Mouse (Mus musculus) mouse trophoblast stem cell (cell line): ENCODE results near the gene St3gal6.

Experiments used
- in situ Hi-C, 2 experiments: fragments of 300-500 bp; cut with MseI, MboI; formaldehyde crosslinking; loops; 2 replicates in 1 of 2; 3 replicates in 1 of 2; pipeline ENCODE4 v1.15.1; 2025

Gene St3gal6

GRCm38 (mm10) chr16:58521900-58522299 is 2.1 kb downstream of the St3gal6 start:
- in situ Hi-C loops: no loop called here

- in situ Hi-C loops: no loop called here
Measured at GRCm38 (mm10) chr16:58521182-58521581, 2.9 kb downstream of the St3gal6 start.

- in situ Hi-C loops: no loop called here
Measured at GRCm38 (mm10) chr16:58520457-58520856, 3.6 kb downstream of the St3gal6 start.

DNA sequence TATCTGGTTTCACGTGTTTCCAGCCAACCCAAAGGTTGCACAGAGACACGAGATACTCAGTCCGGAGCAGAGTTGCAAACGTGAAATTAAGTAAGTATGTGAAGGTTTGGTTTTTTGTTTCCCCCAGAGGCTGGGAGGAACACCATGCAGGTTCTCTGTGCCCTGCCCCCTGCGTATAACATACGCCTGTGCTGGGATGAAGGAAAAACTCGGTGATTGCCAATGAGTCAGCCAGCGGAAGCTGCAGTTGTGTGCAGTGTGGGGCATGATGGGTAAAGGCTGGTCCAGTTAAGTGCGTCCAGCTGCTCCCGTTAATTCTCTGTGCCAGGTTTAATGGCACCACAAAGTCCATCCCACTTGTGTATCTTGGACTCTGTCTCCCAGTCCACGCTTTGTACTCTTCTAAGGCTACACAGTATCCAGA is 4.4 kb downstream of the St3gal6 start:
- in situ Hi-C loops: no loop called here

DNA sequence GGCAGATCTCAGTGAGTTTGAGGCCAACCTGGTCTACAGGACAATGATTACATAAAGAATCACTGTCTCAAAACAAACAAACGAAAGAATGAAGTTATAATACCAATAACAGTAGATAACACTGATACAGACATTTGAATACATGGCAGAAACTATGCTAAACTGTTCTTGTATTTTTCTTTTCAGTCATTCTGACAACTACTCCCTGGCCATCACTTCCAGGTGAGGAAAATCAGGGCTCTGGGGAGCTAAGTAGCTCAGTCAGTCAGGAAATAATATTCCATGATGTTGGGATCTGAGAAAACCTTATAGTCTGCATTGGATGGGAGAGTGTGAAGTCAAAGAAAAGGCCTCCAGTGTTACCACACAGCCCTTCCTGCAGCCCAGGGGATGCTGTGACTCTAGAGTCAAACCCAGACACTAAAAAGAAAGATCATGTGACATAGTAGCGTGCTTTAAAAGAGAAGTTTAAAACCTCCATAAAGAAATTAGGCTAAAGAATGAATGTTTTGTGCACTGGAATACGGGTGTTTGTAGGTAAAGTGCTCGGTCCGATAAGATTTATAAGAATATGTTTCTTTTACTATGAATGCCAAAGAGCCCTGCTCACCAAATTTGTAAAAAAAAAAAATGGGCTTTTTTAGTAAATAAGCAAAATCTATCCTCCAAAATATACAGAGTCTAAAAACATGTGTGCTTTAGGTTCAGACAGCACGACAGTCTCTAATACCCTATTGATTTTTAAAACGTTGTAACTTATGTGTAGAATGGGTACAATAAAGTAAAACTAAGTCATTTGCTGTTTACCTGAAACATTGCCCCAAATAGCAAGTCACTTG is 6.9 kb downstream of the St3gal6 start:
- in situ Hi-C loops: no loop called here

- in situ Hi-C loops: no loop called here
Measured at GRCm38 (mm10) chr16:58516161-58516560, 7.9 kb downstream of the St3gal6 start.

DNA sequence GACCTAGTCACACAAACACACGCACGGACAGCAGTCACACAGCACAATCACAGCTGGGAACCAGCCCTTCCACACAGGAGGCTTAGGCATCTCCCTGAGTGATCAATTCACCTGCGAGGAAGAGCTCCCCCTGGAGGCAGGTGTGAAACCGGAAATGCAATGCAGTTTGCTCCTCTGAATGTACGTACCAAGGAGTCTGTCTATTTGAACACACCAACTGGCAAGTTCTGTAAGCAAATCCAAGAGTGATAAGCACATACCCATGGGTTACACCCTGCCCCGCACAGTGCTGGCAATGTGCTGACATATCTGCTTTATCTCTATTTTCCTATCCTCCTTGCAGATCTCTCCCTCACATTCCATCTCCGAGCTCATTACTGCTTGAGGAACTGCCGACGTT is 9.5 kb downstream of the St3gal6 start:
- in situ Hi-C loops: no loop called here

GRCm38 (mm10) chr16:58513755-58514154 is 10.3 kb downstream of the St3gal6 start:
- in situ Hi-C loops: no loop called here

- in situ Hi-C loops: no loop called here
Measured at GRCm38 (mm10) chr16:58512887-58513286, 11.2 kb downstream of the St3gal6 start.

DNA sequence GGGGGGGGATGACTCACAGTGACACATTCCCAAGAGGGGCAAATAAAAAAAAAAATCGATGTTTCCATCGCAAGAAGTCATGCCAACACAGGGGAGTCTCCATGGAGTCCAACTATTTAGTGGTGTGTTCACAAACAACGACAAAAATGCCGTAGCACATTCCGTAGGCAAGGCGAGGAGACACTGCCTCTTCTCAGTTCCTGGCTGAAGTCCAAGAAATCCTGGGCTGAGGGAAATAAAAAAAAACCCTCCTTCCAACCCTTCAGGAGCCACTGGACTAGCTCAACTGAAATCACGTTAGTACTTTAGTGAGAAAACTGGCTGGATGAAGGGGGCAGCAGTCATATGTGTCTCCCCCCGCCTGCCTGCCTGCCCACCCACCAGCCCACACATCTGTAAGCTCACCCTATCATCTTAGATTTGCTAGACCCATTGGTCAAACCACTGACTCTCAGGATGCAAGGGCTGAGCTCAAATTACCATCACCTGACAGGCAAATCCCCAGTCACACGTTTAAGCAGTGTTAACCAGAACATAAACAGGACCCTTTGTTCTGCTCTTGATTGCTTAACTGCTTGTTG is 11.8 kb downstream of the St3gal6 start:
- in situ Hi-C loops: no loop called here

DNA sequence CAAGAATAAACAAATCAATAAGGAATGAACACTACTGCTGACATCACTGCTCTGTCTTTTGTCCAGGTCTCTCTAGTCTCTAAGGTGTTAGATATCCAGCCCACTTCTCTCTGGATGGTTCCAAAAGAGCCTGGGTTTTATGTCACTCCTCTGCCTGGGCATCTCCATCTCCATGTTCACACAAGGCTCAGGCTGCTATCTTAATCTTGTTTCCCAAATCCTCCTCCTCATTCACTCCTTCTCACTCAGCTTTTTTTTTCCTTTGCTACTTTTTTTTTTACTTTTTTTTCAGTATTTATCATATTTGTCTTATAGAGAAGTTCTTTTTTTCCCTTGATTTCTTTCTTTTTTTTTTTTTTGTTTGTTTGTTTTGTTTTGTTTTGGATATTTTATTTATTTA is 19.1 kb downstream of the St3gal6 start:
- in situ Hi-C loops: no loop called here

GRCm38 (mm10) chr16:58502566-58502965 is 21.5 kb downstream of the St3gal6 start:
- in situ Hi-C loops: no loop called here

GRCm38 (mm10) chr16:58501760-58502301 is 22.2 kb downstream of the St3gal6 start:
- in situ Hi-C loops: no loop called here

GRCm38 (mm10) chr16:58499650-58500049 is 24.4 kb downstream of the St3gal6 start:
- in situ Hi-C loops: no loop called here

- in situ Hi-C loops: no loop called here
Measured at GRCm38 (mm10) chr16:58499172-58499584, 24.9 kb downstream of the St3gal6 start.

GRCm38 (mm10) chr16:58497886-58498713 is 25.9 kb downstream of the St3gal6 start:
- in situ Hi-C loops: no loop called here

GRCm38 (mm10) chr16:58496791-58497190 is 27.3 kb downstream of the St3gal6 start:
- in situ Hi-C loops: no loop called here

GRCm38 (mm10) chr16:58487861-58488260 is 36.2 kb downstream of the St3gal6 start:
- in situ Hi-C loops: no loop called here

- in situ Hi-C loops: no loop called here
Measured at GRCm38 (mm10) chr16:58482296-58482695, 41.7 kb downstream of the St3gal6 start.

DNA sequence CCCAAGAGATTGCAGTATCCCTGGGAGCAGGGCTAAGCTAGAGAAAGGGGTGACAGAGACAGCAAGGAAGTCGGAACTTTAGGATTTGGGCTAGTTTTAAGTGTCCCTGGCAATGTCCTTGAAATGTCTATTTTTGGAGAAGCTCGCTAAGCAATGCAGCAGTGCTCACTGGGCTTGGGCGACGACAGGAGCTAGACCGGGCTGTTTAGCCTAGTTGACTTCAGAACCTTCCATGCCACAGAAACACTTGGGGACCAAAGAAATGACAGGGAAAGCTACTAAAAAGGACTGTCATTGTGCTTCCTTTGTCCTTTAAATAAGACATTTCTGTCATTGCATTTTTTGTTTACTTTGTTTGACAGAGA is 42.2 kb downstream of the St3gal6 start:
- in situ Hi-C loops: no loop called here

DNA sequence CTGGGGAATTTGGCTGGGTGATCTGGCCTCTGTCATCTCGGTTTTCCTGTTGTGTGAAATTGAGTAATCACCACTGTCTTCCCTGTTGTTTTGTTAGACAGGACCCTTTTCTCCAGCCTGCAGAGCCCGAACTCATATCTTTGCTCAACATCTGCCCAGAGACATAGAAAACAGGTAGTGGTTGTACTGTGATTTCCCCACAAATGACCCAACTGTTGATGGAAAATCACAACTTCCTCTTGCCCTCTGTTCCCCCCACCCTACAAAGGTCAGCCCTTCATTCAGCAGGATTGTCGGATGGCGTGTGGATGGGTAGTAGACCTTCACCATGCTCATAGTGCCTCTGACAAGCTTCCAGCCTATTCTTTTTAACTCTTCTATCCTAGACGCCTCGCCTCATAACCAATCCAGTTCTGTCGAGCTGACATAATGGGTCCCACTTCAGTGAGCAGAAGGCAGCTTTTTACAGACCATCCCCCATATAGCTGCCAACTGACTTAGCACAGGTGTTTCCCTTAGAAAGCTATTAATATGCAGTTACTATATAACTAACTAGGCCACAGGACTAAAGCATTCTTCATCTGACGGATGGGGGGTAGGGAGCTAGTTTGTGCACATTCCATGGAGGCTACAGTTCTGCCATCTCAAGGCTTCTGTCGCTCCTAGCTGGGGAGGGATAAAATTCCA is 42.7 kb downstream of the St3gal6 start:
- in situ Hi-C loops: no loop called here
